Mouse (Mus musculus) megakaryocyte-erythroid progenitor cell, adult 5-6 weeks (primary cell): ENCODE results near the gene Ifitm2. TPM values are rescaled to one million over a fixed set of nuclear protein-coding genes. Genes with fewer than 3 reads are reported as not detected.
"Not testable (repeated sequence)": the region's sequence is repeated elsewhere in the genome, so short reads cannot be mapped to it uniquely, and the experiment has no call there.

Source experiments
- ATAC-seq: replicated peaks from 2 replicates; pipeline ENCODE4 v1.8.0; 2016; ENCODE audit warnings: mild to moderate bottlenecking, inconsistent platforms; ENCODE audit not compliant: severe bottlenecking, poor library complexity, low FRiP score, low TSS enrichment
- total RNA-seq, 2 experiments: library from RNA; stranded (forward) in 1 of 2; stranded (reverse) in 1 of 2; fragments of 200-1000, 215-1000 nt in 1 of 2; fragments of >200 nt in 1 of 2; fragmentation: Nextera tagmentation in 1 of 2; gene quantifications; 2 replicates each; pipeline ENCODE4 v1.2.3; 2014 to 2017

Gene Ifitm2
- total RNA-seq, 2 experiments from 2014 or later, result 265 to 285 TPM

DNA sequence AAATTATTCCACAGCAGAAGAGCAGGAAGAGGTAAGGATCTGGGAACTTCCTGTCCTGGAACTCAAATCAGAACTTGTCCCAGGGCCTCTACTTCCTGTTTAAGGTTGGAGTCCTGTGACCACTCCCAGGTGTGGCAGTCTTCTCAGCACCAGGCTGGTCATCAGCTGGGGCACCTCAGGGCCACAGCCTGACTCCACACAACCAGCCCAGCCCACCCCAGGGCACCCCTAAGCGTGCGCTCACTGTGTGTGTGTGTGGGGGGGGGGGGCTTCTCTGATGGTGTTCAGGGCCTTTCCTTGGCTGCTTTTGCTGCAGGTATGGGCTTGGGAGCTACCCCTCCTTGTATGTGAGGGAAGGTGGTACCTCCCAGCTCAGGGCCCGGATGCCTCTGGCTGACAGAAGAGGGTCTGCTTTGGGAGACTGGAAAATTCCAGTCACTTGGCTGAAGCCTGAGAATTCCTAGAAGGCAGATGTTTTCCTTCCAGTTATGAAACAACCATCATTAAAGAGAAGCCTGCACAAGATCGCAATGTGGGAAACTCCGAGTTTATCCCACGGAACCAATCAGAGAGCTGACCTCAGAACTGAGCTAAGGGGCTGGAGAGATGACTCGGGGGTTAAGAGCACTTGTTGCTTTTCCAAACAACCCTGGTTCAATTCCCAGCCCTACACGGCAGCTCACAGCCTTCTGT lies 15.8 kb upstream of the Ifitm2 start:
- ATAC-seq, result no peak

DNA sequence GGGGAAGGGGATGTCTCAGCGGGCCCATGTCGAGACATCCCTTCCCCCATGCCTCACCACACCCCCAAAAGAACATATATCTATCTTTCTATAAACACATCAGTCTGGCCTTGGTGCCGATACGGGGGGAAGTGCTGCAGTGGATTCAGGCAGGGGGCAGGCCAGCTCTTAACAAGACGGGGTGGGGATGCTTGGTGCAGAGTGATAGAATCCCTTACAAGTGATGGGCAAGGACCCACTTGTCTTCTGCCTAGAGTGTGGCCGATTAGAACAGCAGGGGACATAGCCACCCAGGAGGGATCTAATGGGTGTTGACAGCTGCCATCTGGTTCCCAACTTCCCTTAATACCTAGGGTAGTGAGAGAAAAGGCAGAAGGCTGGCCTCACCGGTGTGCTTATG lies 15.1 kb upstream of the Ifitm2 start:
- ATAC-seq, result peak; percentile 36; the same call in 1 of the 2 replicates

DNA sequence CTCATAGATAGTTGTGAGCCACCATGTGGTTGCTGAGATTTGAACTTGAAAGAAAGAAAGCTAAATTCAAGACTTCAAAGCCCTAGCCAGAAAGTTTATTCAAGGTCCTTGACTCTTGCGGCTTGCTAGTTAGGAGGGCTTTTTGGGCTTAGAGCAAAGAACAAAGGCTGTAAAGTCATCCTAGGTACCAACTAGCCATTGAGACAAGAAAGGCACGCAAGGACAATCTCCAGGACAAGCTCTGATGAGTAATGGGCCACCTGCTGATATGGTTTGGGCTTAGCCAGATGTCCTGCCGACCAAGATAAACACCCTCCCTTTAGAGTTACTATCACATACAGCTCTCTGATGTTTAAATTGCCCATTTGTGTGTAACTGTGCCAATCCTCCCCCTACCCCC lies 12.9 kb upstream of the Ifitm2 start:
- not testable (repeated sequence) for ATAC-seq

DNA sequence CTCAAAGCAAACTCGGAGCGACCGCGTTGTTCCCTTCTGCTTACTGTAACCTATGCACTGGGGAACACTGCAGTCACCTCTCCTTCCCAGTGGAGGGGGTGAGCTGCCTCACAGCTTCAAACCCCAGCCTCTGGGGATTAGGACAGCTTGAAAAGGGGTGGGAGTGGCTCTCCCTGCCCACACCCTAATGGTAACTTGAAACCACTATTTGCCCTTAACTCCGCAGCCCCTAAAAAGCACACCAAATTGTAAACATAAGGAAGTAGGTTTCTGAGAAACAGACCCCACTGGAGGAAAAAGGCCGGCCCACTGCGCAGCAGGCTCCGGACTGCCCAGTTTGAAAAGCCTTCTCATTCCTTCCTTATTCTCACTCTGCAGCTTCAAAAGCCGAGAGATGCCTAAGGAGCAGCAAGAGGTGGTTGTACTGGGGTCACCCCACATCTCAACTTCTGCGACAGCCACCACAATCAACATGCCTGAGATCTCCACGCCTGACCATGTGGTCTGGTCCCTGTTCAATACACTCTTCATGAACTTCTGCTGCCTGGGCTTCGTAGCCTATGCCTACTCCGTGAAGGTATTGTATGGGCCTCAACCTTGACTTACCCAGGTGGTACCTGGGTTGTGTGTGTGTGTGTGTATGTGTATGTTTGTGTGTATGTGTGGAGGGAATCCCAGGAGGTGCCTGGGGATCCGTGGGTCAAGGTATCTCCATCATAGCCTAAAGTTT lies 12.2 kb upstream of the Ifitm2 start:
- ATAC-seq, result peak; percentile 34; the same call in 1 of the 2 replicates

DNA sequence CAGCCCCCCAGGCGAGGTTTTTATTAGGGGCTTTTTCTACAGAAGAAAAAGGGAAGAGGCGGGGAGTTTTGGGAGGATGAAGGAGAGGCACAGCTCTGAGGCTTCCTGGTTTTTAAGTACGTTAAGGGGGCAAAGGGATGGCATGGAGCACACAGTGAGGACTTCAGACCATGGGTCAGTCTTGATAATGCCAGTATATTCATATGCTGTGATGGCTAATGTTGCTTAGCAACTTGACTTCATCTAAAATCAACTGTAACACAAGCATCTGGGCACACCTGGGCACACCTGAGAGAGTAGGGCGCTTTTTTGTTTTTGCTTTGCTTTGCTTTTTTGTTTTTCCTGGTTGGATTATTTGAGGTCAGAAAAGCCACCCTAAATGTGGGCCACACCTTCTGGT lies 11.1 kb upstream of the Ifitm2 start, which contains the start of gene Ifitm1:
Gene Ifitm1, plus strand, starts transcription at position 301 of the 400 bp plus-strand sequence.
- ATAC-seq, result no peak

DNA sequence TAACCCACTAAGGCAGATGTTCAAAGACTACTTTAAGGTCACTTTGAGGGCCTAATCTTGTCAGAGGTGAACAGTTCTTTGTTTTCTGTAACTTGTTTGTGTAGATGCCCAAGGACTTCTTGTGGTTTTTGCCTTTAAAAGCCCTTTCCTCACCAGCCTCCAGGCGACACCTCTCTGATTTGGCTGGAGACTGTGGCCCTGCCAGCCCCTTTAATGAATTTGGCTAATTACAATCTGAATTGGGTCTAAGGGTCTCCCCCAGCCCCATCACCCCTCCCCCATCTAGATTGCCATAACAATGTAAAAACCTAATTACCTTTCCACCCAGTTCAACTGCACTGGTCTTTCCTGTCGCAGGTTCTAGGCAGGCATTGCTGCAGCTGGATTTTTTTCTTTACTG lies 6.9 kb upstream of the Ifitm2 start:
- no peak for ATAC-seq

DNA sequence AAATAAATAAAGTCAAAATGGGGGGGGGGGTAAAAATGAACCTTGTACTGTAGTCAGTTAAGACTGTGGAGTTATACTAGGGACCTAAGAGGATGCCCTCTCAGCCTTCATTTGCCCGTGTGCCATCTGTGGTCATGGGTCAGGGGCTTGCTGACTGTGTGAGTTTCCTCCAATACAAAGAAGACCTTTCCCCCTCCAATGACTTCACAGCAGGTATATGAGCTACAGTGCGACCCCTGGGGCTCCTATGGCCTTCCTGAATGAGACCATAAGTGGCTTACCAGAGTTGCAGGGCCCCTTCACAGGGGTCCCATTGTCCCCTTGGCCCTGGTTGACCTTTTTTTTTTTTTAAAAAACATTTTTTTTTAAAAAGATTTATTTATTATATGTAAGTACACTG lies 5.6 kb upstream of the Ifitm2 start:
- ATAC-seq, result no peak

DNA sequence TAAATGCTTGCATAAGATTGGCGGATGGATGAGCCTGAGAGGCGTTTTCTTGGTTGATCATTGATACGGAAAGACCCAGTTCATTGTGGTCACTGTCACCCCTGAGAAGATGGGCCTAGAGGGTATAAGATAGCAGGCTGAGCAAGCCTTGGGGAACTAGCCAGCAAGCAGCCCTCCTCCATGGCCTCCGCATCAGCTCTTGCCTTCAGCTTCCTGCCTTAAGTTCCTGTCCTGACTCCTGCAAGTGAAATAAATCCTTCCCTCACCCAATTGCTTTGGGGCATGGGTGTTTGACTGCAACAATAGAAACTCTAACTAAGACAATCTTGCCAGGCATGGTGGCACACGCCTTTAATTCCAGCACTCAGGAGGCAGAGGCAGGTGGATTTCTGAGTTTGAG lies 4.2 kb upstream of the Ifitm2 start:
- no peak for ATAC-seq

DNA sequence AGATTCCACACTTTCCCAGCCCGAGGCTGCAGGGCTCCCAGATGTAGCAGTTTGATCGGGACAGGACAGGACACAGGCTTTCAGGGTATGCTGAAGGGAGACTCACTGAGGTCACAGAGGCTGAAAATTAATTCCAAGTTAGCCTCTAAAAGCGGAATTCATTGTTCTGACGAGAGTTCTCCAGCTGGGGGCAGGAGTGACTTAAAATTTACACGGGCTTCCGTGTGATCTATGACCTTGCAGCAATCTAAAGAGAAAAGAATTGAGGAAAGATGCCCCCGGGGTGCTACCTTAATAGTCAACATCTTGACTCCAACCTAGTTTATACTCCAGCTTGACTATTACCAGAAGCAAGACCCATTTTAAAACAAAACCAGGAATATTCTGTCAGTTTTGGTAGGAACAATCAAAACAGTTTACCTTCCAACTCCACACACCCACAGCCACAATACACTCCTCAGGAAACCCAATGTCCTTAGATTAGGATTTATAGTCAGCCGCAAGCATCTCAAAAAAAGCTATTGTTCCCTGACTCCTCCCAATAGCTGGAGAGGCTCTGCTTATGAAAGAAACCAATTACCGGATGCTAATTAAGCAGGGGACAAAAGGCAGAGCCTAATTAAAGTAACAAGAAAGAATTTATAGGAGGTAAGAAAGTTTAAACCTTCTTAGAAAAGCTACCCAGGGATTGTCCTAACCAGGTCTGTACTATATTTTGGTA lies 3.6 kb upstream of the Ifitm2 start:
- 0 out of 2 replicates have a peak, but pooled peaks have one; percentile 40 for ATAC-seq

DNA sequence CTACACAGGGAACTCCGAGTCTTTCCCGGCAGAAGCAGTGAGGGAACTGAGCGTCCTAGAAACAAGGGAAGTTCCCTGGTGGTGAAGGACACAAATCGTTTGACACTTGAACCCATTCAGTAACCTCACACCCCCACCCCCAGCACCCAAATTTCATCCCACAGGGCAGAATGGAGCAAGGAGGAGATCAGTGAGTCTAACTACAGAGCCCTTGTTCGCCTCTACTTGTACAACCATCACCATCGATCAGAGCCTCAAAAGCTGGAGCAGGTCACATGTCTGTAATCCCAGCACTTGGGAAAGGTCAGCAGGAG lies 726 bp upstream of the Ifitm2 start:
- no peak for ATAC-seq

DNA sequence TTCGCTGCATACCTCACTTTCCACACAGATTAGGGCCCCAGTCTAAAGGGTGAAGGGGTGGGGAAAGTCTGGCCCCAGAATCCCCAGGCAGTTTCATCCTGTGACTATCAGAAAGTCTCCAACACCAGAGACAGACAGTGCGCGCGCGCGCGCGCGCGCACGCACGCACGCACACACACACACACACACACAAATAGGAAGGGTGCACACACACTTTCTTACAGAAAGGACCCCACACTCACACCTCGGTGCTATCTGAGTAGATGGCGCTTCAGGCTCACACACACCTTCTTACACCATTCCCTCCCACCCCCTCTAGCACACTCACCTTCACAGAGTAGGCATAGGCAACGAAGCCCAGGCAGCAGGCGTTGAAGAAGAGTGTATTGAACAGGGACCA lies 445 bp downstream of the Ifitm2 start:
- ATAC-seq, result peak; percentile 35

DNA sequence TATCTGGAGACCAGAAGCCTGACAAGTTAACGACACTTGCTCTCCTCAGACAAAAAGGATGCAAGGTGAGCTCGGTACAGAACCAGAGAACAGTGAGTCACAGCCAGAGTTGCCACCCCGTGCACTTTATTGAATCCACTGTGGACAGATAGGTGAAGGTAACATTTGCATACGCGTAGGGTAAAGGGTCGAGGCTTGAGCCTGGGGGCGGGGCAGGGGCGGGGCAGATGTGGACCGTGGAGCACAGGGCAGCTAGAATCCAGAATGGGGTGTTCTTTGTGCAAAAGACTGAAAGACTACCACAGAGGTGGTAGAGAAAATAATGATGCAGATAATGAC lies 1.1 kb downstream of the Ifitm2 start:
- ATAC-seq, result no peak

DNA sequence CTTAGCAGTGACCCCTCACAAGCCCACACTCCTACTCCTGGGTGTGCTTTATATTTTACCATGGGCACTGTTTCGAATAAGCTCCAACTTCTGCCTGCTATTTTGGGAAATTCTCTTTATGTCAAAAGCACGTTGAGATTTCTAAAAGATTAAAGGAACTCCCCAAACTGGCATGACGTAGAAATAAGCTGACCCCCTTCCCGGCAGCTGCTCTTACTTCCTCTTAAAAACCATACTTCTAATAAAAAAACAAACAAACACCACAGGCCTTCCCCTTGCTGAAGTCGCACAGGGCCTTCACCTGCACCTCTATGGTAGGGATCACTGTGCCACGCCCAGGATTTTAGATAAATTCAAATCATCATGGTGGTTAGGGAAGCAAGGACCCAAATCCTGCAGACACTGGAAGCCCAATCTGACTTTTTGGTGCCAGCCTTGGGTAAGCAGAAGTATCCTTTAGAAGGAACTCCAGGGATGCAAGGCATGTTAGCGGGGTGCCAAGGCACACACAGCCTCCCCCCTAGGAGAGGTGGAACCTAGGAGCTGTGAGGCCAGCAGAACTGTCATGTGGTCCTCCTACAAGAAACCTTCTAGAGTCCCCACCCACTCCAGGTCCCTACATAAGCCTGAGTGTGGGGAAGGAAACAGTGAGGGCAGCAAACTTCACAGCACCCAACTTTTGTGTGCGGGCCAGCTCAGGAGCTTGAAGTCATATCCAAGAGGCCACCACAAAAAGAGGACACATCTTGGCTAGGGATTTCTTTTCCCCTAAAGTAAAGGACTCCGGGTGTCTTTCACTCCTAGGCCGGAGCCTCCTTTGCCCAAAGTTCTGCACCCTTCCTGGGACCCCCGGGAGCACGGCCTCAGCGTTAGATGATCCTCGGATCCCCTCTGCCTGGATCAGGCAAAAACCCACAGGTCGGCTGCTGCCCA lies 1.7 kb downstream of the Ifitm2 start:
- ATAC-seq, result no peak

DNA sequence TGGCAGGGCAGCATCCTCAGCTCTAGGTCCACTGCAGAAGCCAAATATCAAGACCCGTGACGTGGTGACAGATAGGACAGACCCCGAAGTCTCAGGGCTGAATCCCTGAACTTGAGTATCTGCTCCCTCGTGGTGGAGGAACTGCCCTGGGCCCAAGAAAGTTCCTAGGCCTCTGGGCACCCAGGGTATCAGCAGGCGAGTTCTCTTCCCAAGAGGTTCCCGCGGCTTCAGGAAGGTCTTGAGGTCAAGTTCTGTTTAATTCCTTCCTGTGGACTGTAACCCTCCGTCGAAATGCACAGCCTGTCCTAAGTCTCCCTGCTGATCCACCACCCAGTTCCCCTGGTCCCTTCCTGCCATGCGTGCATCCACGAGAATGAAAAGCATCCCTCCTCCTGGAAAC lies 2.7 kb downstream of the Ifitm2 start:
- ATAC-seq, result no peak

DNA sequence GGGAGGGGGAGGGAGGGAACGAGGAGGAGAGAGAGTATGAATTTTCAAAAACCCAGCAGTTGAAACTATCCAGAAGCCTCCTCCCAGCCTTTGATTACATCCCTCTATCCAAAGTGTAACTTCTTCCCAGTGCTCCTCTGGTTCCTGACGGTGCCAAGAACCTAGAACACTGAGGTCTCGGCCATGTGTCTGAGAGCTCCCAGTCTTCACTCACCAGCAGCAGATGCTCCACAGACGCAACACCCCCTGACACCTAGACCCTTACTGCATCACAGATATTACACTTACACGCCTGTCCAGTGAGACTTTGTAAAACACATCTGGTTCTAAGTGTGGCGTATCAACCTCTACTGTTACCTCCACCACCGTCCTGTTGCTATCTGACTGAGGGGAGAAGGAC lies 3.3 kb downstream of the Ifitm2 start:
- no peak for ATAC-seq

DNA sequence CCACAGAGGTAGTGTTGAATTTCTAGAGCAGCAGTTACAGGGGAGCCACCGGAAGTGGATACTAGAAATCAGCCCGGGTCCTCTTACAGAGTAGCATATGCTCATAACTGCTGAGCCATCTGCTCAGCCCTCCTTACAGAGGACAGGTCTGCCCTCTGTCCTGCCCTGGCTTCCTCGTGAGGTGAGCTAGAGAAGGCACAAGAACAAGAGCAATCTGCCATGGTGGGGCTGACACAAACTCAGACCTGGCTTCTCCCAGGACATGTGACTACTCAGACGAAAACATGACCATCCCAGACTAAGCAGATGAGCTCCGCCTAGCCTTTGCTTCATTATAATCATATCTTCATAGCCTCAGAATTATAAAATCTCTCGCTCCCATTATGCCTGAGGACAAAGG lies 4.0 kb downstream of the Ifitm2 start:
- ATAC-seq, result no peak

DNA sequence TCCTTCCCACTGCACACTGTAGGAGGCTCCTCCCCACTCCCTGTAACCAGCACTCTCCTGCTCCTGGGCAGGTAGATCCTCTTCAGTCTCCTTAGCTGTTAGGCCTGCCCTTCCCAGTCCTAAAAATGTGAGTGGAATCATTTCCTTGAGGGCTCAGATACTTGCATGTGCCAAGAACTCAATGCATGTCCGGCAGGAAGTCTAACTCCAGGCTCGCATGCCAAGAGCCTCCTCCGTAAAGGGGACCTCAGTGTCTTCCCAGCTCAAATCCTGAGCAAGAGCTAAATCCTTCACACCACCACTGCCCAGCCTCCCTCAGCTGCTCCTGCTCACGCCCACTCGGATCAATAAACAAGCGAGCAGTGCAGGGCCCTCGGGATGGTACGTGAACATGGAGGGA lies 4.7 kb downstream of the Ifitm2 start:
- ATAC-seq, result no peak

DNA sequence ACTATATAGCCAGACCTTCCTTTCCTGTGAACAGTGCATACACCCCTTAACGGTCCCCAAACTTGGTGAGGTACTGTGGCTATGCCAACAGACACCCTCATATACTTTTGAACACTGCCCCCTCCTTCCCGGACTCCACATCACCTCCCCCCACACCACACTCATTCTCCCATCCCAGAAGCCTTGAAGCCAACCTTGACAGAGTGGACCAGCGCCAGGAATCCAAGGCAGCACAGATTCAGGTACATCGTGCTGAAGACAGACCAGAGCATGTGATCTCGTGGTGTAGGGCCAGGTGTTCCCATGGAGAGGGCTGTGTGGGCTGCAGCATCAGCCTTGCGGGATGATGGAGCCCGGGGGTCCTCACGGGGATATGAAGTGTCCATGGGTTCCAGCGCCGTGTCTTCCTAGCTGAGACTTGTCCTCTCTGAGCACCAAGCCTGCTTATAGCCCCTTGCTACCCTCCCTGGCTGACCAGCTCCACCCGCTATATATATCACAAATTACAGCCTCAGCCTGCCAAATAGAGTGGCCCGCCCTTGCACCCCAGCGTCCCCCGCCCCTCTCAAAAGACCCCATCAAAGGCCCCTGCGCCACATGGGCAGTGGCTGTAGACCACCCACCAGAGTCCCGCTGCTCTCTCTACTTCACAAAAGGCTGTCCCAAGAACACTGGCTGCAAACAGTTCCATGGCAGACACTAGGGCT lies 5.8 kb downstream of the Ifitm2 start, which contains the start of gene Ifitm5:
Gene Ifitm5, minus strand, starts transcription at position 468 of the 707 bp plus-strand sequence.
- ATAC-seq, result no peak

DNA sequence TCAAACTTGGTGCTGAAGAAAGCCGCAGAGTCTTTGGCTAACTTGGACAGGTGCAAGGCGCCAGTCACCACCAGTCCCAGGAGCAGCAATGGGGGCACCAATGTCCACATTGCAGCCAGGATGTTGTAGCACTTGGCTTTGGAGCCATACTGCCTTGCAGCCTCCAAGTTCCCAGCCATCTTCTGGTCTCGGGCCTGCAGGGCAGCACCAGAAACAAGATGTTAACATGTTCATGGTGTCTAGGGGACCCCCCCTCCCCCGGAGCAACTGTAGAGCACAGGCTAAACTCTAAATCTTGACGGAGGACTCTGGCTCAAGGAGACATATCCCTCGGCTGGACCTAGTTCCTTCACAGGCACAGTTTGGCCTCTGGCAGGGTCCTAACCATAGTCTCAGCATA lies 6.5 kb downstream of the Ifitm2 start:
- ATAC-seq, result no peak
